Mouse (Mus musculus) bone marrow, adult 2 months (tissue): ENCODE data around the gene Wdr5.
A peak's percentile ranks its signal among the peaks of the same experiment; 100 is the strongest.

Source experiments
- CTCF ChIP-seq: fragments of 200-500 bp; IDR thresholded peaks from 2 replicates; pipeline ENCODE4 v1.5.1; 2011; ENCODE audit warnings: low read length, control low read depth; ENCODE audit not compliant: control insufficient read depth, insufficient read depth
- POLR2A ChIP-seq: fragments of 200-500 bp; IDR thresholded peaks from 2 replicates; pipeline ENCODE4 v1.6.1; 2011; ENCODE audit warnings: low read depth, mild to moderate bottlenecking, control low read depth, low read length, borderline replicate concordance; ENCODE audit not compliant: control insufficient read depth

DNA sequence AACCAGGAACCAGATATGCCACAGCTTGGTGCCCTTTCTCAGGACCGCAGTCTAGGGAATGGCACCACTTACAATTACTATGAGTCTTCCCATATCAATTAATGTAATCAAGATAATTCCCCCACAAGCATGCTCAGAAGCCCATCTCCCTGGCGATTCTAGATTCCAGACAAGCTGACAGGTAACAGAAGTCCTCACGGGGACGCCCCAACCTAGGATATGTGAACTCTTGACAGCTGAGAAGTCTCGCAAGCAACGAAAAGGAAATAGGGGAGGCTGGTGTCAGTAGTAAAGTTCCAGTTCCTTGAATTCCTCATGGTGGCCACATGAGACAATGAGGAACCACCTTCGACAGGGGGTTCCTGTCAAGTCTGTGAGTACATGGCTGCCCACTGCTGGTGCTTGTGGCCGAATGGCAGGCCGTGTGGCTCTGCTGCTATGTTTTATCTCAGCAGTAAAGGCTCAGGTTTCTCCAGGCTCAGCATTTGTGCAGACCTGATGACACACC, 48.7 kb downstream of the Wdr5 start:
- no peak for TF ChIP-seq POLR2A
- peak; percentile 7; the same call in 1 of the 2 replicates for TF ChIP-seq CTCF
